Mouse (Mus musculus) activated CD4-positive, CD25-positive, alpha-beta regulatory T cell, adult 4 months (primary cell): ENCODE measurements around the gene Capn7. TPM values are rescaled to one million over a fixed set of nuclear protein-coding genes. Genes with fewer than 3 reads are reported as not detected.

Source experiments
- ATAC-seq: one replicate; pipeline ENCODE4 v1.8.0; 2017
- polyA plus RNA-seq, 2 experiments: library from polyadenylated mRNA; unstranded; fragments of 100-300 nt; shearing (Covaris generic); gene quantifications; one replicate each; pipeline ENCODE4 v1.2.1; 2017

The Capn7 gene
- 10 to 100 TPM; 18.1 to 18.6 TPM for polyA plus RNA-seq

GRCm38 (mm10) chr14:31336369-31337155, at the start of gene Capn7:
Gene Capn7, plus strand, starts transcription at chr14:31336638.
- peak; percentile 89 for ATAC-seq

DNA sequence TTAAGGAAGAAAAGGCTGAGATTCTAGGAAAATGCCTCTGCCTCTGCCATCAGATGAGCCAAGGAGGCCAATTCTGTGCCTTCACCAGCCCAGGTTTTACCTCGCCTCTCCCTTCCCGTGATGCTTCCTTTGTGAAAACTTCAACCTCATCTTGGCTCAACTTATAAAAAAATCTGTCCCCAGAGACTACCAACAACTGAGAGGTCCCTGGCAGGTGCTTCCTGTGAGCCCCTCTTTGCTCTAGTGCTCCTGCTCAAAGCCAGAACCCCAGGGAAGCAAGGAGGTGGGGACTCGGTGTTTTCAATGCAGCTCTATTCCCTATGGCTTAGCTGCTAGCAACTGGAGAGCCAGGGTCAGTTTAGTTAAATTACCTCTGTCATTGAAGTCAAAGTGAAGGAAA, 23.2 kb upstream of the Capn7 start:
- ATAC-seq = no peak

- ATAC-seq = no peak
These were observed 19.8 kb upstream of the Capn7 start for GRCm38 (mm10) chr14:31316613-31317012.

GRCm38 (mm10) chr14:31317754-31318153, 18.7 kb upstream of the Capn7 start:
- no peak for ATAC-seq

DNA sequence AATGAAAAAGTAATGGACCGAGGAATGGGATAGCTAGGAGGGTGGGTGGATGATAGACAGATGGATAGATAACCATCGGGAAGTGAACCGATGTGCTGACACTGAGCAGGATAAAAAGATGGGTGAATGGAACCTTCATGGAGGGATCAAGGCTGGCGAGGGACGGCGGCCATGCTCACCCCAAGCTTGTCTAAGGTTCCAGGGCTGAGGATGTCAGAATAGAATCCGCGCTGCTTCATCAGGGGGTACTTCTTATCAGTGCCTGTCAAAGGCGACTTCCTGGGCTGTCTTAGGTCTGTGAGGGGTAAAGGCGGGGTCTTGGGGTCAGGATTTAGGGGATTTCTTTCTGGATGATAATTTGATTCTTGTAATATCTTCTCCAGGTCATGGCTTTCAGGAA, 16.9 kb upstream of the Capn7 start:
- ATAC-seq = no peak

DNA sequence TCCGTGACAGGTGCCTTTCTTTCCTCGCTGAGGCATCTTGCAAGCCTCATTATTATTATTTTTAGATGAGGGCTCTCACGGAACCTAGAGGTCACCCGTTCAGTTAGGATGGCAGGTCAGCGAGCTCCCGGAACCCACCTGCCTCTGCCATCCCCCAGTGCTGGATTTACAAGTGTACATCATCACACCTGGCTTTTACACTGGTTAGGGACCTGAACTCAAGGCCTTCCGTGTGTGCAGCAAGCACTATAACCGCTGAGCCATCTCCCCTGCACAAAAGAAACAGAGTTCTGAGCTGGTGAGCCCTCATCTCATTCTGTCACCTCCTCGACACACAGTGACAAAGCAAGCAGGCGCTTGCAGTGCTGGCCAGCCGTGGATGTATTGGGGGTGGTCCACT, 15.3 kb upstream of the Capn7 start:
- no peak for ATAC-seq

DNA sequence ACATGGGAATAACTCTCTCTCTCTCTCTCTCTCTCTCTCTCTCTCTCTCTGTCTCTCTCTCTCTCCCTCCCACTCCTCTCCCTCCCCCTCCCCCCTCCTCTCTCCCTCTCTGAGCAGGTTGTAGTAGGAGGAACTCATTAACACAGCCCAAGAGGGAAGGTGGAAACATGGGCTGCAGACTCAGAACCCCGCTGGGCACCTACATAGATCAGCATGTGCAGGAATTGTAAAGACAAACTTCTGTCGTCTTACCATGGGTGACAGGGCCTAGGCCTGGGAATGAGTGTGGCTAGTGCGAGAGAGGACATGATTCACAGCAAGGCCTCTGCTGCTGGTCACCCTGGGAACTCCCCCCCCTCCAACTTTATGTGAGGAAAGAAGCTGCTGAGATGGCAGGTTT, 14.2 kb upstream of the Capn7 start:
- no peak for ATAC-seq

DNA sequence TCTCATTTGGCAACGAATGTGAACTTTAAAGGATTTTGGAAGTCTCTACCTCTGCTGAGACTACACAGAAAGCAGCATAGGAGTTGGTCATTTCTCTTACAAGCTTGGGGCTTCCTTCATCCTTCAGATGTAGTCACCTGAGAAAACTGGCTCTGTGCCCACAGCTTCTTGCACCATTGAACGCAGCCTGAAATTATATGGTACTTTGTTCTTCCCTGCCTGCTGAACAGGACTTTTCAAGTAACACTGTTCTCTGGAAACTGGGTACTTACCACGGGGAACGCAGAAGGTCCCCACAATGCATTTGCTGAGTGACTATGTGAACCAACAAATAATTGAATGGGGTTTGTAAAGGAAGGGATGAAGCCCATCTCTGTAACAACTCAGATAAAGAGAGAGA, 13.2 kb upstream of the Capn7 start:
- no peak for ATAC-seq

DNA sequence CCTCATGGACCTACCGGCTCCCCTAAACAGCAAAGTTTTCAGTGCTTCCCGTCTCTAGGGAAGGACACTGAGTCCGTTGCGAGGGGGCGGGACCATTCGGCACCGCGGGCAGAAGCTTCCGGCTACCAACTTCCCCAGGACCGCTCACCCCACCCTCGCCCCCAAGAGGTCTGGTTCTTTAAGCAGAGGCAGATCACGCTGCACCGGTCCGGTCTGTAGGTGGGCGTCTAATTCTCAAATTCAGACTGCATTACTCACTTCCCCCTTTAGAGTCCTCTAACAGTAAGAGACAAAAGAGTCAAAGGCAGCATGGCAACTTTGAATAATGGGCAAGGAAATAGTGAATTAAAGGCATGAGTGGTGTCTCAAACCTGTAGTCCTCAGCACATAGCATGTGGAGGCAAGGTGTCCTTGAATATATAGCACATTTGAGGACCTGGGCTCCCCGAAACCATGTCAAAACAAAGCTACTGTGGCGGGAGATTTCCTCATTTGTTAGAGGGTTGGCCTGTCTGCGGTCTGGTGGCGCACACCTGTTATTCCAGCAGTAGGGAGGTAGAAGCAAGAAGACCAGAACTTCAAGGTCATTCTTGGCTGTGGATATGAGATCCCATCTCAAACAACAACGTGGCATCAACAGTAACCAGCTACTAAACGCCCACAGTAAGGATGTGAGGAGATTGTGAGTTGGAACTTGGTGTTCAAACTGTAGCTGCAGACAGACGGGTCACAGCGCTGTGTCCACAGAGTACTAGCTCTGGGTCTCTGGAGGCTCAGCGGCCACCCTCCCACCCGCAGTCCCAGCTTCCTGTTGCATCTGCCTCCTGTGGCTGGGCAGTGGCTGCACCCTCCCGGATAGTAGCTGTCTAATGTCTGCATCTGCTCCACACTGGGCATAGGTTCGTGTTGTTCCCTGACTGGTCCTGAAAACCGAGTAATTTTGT, 12.3 kb upstream of the Capn7 start, which contains the start of gene Dnah1:
Gene Dnah1 (minus strand): TSS at position 48 of the 944 bp plus-strand sequence.
- peak; percentile 49 for ATAC-seq

DNA sequence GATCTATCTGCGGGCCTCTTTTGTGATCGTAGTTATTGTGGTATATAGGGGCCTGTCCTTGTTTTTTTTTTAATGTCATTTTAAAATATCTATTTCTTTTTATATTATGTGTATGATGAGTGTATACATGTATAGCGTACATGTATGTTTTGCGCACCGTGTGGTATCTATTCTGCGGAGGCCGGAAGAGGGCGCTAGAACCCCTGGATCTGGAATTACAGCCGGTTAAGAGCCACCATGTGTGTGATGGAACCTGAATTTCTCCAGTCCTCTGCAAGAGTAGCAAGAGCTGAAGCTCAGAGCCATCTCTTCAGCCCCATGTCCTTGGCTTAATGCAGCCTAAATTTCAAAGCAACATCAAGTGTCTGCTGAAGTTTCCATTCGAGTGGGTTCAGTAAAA, 11.6 kb upstream of the Capn7 start:
- no peak for ATAC-seq

GRCm38 (mm10) chr14:31325551-31325950, 10.9 kb upstream of the Capn7 start:
- no peak for ATAC-seq

DNA sequence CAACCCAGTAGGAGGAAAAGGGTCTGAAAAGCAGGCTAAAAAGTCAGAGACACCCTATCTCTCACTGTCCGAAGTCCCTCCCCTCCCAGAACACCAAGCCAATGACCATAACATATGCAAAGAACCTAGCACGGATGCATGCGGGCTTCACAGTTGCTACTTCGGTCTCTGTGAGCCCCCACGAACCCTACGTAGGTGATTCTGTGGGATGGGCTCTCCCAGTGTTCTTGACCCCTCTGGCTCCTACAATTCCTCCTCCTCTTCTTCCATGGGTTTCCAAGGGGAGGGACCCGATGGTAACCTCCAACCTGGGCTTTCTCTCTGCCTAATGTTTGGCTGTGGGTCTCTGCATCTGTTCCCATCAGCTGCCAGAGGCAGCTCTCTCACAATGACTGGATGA, 9.7 kb upstream of the Capn7 start:
- no peak for ATAC-seq

- no peak for ATAC-seq
These were observed 9.2 kb upstream of the Capn7 start for GRCm38 (mm10) chr14:31327196-31327595.

DNA sequence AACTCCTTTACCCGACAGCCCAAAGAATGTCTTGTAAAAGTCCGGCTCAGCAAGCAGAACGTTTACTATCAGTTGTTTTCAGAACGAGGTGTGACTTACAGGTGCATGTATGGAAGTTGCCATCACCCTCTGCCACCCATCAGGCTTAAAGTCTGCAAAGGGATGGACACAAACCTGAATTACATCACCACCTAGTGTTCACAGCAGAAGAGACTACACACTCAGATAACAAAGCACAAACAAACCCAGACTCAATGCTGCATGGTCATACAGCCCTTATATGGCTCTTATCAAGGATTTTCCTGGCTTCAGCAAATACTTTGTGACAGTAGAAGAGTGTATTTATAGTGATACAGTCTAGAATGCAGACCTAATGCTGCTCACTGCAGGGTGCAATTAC, 8.8 kb upstream of the Capn7 start:
- no peak for ATAC-seq

GRCm38 (mm10) chr14:31329741-31330140, 6.7 kb upstream of the Capn7 start:
- ATAC-seq = no peak

DNA sequence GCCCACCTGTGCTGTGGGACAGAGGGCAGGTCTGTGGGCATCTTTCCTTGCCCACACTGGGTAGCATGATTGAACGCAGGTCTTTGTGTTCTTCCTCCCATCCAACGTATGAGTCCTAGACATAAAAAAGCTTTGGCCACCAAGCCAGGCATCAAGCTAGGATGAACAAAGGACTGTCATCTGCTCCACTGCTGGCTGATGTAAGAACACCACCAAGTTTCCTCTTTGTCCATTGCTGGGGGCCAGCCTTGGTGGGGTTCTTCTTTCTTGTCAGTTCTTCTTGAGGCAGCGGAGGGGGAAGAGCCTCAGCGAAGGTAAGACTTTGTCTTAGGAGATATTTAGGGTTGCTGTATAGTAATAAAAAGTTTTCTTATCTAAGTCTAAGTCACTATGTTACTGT, 5.5 kb upstream of the Capn7 start:
- no peak for ATAC-seq

- no peak for ATAC-seq
These were observed 673 bp upstream of the Capn7 start for GRCm38 (mm10) chr14:31335765-31336164.

DNA sequence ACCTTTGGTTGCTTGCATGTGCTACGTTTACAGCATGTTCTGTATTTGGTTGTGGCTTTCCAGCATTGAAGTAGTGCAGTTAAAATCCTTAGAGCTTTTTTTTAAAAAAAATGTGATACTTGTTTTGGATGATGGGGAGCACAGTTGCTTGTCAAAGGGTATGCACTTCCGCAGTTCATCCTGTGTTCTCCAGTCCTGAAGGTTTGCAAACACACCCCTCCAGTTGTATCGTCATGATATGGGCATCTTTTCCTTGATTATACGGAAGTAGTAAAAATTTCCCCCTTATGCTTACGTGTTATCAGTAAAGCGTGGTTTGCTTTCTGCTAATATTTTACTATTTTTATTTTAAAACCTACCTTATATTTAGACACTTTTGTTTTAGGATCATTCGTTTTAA, 968 bp downstream of the Capn7 start:
- ATAC-seq = no peak

GRCm38 (mm10) chr14:31337947-31338346, 1.5 kb downstream of the Capn7 start:
- ATAC-seq = no peak

GRCm38 (mm10) chr14:31343241-31343640, 6.8 kb downstream of the Capn7 start:
- ATAC-seq = no peak

DNA sequence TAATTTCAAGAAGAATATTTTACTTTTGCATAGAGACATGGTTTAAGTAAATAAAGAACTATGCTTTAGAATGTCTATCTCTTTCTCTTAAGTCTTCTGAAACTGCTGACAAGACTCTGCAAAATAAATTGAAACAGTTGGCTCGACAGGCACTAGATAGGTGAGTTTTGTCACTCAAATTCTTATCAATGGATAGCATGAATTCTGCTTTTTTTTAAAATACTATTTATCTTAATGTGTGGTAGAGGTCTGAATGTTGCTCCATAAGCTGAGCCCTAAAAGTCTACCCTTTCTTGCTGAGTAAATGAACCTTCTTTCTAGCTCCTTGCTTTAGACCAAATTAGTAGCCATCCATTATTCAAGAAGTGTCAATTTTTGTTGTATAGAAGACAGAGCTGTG, 8.9 kb downstream of the Capn7 start:
- no peak for ATAC-seq

DNA sequence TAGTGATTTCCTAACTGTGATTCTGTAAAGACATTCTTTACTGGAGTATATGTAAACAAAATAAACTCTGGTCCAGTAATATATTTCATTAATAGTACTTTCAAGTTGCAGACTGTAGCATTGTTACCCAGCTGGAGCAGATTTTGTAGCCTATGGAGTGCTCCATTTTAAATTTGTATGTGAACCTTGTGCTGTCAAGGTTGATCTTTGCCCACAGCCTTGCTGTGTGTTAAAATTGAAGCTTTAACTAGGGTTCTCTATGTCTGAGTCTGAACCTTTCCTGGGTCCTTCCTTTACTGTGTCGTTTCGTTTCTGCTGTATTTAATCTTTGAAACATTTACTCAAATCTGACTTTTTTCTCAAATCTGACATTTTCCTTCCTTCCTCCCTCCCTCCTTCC, 25.8 kb downstream of the Capn7 start:
- no peak for ATAC-seq

GRCm38 (mm10) chr14:31364589-31364988, 28.2 kb downstream of the Capn7 start:
- ATAC-seq = no peak

DNA sequence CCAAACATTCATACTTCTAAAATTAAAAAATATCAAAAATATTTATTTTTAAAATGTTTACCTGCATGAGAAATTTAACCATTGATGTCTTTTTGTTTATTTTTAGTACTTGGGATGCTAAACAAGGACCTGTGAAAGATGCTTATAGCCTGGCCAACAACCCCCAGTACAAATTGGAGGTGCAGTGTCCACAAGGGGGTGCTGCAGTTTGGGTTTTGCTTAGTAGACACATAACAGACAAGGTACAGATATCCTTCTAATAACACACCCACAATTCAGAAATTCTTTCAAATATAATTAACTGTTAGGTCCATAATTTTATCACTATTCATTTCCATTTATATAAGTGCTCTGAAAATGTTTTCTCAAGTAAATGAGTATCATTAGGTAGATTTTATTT, 28.9 kb downstream of the Capn7 start:
- peak; percentile 56 for ATAC-seq
